Mouse (Mus musculus) embryonic fibroblast, embryonic 13.5 days (primary cell): ENCODE results near the gene Otx1.

ENCODE experiments used
- CTCF ChIP-seq: IDR thresholded peaks from 2 replicates; pipeline ENCODE4 v1.5.1; 2011; ENCODE audit warnings: mild to moderate bottlenecking, control low read depth, low read length, moderate library complexity, borderline replicate concordance; ENCODE audit not compliant: insufficient read depth
- POLR2A ChIP-seq: IDR thresholded peaks from 2 replicates; pipeline ENCODE4 v1.6.1; 2011; ENCODE audit warnings: low read depth, mild to moderate bottlenecking, control low read depth, low read length, moderate library complexity

- no peak for TF ChIP-seq CTCF
- TF ChIP-seq POLR2A, result no peak
Observed at GRCm38 (mm10) chr11:22001321-22002061, 1.2 kb downstream of the Otx1 start.
